Mouse (Mus musculus) ES-CJ7 (cell line): Measurements from ENCODE around the gene Akt2.
A peak's percentile ranks its signal among the peaks of the same experiment; 100 is the strongest.

ENCODE experiments used
- DNase-seq: peaks from one replicate; pipeline ENCODE4 v3.0.0; 2011; ENCODE audit warnings: low read depth, low spot score

Gene Akt2

DNA sequence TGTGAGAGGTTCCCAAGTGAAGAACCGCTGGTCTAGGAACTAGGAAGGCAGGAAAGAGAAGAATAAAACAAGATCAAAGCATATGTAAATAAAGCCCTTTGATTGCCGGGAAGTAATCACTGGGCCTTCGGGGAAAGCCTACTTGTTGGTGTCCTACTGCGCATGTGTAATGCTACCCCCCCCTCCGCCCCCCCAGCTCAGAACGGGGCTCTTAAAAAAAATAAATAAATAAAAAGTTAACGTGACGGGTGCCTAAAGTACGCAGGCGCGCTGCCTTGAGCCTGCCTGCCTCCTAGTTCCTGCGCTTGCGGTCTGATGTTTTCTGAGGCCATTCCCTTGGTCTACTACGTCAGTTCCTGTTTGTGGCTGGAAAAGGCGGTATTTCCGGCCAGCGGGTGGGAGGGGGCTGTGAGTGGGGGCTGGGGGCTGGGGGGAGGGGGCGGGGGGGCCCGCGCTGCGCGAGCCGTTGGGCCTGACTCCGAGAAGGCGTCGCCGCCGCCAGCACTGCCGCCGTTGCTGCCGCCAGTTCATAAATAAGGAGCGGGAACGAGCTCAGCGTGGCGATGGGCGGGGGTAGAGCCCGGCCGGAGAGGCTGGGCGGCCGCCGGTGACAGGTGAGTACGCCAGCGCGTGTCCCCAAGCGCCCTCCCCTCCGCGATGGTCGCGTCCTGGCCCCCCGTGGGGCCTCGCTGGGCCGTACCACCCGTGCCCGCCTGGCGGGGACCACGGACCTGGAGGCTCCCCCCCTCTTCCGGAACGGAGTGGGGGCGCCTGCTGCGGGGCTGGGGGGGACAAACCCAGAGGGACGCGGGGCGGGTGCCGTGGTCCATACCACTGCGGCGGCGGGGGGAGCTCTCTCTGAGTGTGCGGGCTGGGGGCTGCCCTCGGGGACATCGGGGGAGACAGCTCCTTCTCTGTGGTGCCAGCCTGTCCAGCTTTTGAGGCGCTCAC is at the start of gene Akt2:
TSS of gene Akt2 (plus strand) at position 287 of the 951 bp plus-strand sequence.
- DNase-seq = peak; percentile 98

DNA sequence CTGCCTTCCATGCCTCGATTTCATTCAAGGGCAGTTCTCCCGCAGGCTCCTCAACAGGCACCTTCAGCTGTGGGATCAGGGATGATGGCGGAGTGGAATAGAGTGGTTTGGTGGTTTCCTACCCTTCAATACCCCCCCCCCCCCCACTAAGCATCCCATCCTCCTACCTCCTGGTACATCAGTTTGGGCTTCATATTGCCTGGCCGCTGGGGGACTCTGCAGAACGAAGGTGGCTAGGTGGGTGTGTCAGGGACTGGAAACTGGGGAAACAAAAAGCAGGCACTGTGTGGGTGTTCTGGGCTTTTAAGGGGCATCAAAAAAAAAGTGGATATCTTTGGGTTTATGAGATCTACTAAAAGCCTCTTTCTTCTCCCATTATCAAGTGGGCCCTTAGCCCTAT is 49.4 kb upstream of the Akt2 start:
- no peak for DNase-seq

DNA sequence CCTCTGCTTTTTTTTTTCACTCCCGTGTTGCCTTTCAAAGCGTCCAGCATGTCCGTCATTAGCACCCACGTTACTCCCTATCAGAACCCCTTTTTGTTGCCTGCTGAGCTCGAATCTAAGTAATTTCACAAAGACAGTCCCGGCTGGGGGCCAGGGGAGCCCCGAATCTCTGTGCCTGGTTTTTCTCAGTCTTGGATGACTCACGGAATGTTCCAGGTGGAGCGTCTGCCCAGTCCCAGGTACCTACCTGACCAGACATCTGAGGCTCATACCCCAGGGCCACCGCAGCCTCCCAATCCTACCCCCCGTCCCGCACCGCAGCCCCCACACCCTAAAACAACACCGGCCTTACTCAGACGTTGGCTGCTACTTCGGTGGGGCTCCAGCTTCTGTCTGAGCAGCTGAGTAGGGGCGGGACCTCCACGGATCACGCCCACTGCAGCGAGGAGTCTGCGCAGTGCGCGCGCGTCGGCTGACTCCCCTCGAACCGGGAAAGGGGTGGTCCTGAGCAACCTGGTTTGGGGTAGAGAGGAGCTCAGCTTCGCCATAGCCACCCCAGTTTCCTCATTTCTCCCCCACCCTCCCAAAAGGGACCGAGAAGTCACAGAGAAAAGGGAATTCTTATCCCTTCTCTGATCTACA is 48.8 kb upstream of the Akt2 start:
- DNase-seq = peak; percentile 81

DNA sequence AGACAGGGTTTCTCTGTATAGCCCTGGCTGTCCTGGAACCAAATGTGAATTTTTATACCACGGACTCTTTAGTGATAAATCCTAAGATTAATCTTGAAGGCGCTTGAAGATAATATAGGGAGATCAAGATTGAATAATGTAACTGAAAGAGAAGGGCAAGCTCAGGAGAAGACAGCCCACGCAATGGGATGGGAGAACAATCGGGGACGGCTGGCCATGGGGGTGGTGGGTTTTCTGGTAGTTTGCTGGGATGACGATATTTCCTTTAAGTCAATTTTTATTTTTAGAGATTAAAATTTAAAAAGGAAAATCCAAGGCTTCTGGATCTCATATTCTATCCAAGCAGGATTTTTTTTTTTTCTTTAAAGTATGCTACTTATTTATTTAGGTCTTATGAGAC is 48.3 kb upstream of the Akt2 start:
- no peak for DNase-seq

DNA sequence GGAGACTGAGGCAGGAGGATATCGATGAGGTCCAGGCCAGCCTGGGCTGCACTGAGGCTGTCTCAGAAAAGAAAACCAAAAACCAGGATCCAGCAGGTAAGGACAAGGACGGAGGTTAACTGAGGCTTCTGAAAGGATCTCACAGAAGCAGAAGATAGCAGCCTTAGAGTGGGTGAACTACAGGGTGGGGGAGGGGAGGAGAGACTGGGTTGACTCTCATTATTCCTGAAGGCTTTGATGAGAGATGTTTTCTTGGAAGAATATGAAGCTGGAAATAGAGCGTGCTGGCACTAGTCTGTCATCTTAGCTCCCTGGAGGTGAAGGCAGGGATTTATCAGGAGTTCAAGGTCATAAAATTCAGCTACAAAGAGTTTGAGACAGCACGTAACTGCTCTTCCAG is 47.5 kb upstream of the Akt2 start:
- DNase-seq = no peak

DNA sequence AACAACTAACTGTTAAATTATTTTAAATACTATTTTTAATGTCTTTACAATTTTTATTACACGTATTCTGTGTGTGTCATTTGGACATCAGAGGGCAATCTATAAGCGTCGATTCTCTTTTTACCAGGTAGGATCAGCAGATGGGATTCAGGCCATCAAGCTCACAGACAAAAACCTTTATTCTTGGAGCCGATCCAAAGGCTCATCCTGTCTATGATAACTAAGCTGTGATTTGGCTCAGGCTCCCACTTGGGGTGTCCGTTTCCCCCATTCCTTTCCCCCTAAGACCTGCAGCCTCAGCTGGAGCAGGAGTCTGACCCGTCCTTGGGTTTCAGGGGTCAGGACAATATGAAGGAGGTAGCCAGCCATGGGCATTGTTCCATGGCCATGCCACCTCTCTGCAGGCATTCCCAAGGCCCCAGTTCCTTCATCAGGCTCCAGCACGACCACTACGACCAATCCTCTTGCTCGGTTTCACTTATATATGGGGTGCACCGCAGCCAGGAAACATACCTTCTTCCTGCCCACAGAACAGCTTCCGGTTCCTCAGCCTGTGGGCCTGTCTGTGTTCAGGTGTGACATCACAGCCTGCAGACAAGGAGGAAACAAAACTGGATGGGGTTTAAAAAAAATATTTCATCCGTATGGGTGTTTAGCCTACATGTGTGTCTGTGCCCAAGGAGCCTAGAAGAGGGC is 46.5 kb upstream of the Akt2 start:
- DNase-seq = no peak

DNA sequence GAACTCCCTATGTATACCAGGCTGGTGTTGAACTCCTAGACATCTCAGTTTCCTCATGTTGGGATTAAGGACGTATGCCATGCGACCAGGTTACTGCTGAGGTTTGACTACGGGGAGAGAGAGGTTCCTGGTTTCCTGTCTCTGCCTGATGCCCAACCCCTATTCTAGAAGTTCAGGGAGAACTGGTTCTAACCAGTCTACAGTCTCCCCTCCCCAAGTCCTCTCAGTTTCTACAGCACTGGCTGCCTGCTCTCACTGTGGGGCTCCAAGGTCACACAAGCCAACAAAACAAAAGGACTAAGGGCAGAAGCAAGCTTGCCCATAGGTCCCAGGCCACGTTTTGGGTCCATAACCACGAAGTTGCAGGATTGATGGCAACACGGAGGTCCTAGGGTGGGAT is 41.8 kb upstream of the Akt2 start:
- DNase-seq = peak; percentile 97

DNA sequence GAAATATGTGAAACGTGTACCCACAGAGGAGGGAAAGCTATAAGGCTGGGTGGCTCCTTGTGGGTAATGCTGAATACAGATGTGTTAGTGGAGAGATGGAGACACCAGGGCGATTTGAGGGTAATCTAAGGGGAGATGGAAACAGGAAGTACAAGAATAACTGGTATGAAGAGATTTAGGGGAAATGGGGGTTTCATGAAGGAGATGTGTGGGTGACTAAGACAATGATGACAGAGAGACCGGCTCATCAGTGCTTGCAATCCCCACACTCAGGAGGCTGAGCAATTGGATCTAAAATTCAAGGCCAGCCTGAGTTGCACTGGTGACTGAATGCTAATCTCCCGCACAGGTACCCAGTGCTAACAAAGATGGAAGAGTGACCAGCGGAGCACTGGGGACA is 39.3 kb upstream of the Akt2 start:
- DNase-seq = no peak

DNA sequence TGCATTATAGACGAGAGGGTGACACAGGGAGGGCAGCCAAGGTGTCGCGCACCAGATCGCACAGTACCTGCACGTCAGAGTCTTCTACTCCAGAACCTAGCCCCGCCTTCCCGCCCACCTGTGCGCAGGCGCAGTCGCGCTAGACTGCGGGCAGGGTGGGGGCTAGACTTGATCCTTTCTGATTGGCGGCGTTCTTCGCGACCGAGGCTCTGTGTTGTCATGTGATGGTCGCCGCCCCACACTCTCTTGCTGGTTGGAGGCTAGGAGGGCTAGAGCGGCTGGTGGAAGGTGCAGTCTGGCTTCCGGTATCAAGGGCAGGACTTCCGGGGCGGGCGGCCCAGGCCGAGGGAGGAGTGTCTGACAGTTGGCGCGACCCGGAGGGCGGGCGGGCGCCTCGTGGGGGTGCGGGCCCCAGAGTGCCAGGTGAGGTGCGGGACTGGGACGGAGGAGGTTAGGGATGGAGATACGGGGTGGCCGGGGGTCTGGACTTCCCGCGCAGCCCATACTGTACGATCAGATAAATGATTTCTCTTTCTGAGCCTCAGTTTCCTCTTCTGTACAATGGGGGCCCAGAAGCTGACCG is 38.3 kb upstream of the Akt2 start, which contains the start of the genes Pld3 and 2310022A10Rik:
TSS of gene Pld3 (minus strand) at position 288 of the 583 bp plus-strand sequence.
TSS of gene 2310022A10Rik (plus strand) at position 303 of the 583 bp plus-strand sequence.
- peak; percentile 99 for DNase-seq

DNA sequence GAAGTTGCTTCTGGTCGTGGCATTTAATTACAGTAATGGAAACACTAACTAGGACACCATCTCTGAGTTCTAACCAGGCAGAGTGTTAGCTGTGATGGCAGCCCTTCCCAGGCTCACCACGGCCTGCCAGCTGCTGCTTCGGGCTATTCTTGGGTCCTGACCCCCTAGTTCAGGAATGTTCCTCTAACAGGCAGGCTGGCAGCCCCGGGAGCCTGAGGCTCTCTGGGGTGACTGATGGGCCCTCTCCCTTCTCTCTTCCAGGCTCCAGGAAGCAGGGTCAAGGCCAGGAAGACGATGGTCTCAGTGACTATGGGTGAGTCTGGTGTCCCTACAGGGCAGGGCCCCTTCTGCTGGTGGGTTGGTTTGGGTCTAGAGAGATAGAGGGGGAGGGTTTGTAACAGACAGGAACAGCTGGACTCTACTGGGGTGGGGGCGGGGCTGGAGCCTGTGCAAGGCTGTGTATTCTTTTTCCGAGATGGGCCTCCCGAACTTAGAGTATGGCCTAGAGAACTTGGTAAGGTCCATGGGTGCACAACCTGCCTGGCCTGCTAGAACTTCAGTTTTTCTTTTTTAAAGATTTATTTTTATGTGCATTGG is 31.0 kb upstream of the Akt2 start:
- no peak for DNase-seq

DNA sequence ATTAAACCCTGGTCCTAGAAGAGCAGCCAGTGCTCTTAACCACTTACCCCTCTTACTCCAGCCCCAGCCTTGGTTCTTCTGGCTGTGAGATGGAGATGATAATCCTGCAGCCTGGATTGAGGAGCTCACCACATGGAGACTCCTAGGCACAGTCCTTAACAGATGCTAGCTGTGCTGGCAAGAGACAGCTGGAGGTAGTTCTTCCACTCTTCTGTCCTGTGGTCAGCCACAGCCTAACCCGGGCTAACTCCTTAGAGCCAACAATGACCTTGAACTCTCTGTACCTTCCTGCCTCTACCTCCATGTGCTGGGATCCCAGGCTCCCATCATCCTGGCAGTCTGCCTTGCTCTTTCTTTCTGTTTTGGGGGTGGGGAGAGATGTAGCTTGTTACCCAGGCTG is 30.4 kb upstream of the Akt2 start:
- DNase-seq = no peak

DNA sequence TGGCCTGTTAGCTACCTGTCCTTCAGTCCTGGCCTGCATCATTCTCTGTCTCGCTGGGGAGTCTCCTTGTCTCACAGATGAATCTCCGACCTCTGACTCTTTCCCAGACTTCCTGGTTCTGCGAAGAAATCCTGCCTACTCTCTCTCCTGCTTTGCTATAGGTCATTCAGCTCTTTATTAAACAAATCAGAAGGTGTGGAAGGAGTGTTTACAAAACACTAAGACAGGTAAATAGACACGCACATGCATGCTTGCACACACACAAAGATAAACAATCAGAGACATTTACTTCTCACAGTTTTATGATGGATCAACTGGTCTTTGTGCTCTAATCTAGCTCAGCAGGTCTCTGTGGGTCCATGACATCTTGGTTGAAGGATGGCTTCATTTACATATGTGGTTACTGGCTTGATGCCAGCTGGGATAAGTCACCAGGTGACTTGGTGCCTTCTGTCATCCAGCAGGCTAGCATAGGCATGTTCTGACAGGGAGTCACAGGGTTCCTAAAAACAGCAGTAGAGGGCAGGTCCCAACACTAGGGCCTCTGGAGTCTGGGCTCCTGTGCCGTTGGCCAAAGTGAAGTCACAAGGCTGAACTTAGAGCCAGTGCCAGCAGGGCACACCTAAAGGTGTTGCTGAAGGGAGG is 21.6 kb upstream of the Akt2 start:
- DNase-seq = no peak

DNA sequence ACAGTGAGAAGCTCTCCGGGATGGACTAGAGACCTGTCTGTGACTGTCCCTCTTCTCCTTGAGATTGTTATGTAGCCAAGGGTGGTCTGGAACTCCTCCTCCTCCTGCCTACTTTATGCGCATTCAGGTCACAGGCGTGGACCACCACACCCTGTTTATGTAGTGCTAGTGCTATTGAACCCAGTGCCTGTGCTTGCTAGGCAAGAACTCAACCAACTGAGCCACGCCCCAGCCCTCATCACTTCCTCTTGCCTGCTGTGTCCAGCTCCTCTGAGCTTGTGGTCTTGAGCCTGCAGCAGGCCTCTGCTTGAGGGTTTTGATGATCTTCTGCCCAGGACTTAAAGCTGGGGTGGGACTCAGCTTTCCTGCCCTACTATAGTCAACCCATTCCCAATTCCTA is 19.2 kb upstream of the Akt2 start:
- peak; percentile 95 for DNase-seq

DNA sequence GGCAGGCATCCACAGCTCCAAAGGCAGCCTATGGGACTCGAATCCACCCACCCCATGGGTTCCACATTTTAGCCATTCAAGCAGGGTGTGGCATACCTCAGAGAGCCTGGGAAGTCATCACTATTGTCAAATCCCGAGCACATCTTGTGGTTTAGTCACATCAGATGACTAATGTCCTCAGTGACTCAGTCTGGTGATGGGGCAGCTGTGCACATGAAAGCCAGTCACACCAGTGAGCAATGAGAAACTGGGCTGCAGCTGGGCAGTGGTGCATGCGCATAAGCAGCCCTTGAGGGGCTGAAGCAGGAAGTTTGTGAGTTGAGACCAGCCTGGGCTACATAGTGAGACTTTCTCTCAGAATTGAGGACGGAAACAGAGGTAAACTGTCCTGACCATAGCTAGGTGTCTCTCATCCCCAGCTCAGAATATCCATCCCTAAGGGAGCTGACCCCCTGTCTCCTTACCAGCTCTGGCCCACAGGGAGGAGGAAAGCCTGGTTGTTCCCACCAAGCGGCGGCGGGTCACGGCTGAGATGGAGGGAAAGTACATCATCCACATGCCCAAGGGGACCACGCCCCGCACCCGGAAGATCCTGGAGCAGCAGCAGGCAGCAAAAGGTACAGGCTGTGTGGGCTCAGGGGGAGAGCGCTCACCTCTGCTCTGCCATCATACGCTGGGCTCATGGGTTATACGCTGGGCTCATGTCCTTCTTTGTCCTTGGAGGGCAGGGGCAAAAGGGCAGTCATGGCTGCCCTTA is 17.1 kb upstream of the Akt2 start:
- DNase-seq = peak; percentile 68

DNA sequence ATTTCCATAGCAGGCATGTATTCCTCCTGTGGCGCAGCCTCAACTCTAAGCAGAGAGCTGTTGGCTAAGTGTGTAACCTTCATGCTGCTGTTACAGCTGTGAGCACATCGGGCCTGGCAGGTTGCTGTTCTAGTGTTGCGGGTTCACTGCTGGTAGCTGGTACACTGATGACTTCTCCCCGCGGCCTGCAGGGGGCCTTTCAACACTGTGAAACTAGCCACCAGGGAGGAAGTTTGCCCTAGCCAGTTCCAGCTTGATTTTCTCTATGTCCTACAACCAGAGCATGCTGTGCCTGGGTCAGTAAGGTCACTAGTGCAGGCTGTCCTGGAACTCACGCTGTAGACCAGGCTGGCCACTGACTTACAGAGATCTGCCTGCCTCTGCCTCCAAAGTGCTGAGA is 14.4 kb upstream of the Akt2 start:
- DNase-seq = peak; percentile 85

DNA sequence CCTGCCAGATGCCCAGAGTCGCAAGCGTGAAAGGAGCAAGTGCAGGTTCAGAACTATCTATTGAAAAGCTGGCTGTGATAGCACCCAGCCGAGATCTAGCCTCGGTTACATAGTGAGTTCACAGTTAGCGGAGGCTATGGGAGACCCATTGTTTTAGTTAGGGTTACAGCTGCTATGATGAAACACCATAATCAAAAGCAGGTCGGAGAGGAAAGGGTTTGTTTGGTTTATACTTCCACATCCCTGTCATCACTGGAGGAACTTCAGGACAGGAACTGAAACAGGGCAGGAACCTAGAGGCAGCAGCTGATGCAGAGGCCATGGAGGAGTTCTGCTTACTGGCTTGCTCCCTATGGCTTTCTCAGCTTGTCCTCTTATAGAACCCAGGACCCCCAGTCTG is 13.8 kb upstream of the Akt2 start:
- DNase-seq = no peak

DNA sequence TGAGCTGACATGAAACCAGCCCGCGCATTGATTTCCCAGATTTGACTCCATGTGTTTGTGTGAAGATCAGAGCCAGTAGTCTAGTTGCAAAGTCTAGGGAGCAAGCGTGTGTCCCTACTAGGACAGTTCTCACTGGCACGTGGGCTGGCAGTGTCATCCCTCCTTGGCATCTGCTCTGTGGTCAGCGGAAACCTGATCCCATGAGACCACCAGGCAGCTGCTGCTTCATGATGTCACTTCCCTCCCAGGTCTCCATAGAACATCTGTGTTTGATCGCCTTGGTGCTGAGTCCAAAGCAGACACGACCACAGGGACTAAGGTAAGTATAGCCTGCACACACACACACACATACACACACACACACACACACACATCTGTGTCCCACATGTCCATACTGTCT is 12.9 kb upstream of the Akt2 start:
- no peak for DNase-seq

DNA sequence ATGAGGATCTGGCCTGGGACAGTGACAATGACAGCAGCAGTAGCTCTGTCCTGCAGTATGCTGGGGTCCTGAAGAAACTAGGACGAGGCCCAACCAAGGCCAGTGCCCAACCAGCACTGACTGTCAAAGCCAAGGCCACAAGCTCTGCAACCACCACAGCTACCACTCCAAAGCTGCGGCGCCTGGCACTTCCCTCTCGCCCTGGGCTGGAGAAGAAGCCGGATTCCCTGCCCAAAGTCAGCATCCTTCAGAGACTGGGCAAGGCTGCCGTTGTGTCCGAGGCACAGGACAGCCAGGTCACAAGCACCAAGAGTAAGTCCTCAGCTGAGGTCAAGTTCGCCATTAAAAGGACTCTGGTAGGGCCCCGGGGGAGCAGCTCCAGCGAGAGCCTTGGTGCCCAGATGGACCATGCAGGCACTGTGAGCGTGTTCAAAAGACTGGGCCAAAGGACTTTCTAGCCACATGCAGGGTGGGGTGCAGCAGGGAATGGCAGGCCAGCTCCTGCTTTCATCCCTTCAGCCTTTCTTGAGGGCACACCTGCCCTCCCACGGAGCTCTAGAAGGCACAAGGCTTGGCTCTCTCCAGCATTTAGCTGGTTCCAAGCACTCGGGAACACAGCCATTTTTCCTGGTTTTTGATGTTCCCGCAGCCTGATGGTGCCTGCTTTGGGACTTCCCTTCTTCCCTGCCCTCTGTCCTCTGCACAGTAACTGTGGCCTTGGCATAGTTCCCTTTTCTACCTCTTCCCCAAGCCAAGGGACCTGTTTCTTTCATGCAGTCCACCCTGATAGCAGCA is 10.8 kb upstream of the Akt2 start:
- DNase-seq = no peak

DNA sequence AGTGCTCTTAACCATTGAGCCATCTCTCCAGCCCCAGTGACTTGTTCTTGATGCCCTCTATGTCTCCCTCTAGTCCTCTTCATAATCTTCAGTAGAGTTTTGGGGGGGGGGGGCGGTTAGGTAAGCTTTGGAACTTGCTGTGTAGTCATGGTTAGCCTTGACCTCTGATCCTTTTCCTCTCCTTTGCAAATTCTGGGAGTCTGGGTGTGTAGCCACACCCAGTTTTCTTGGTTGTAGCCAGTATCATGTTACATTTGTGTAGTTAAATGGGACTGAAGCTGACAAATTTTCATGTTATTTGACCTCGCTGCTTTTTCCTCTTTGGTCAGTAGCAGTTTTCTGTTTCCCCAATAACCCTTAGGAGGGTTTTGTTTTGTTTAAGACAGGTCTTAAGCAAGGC is 4.5 kb upstream of the Akt2 start:
- peak; percentile 90 for DNase-seq
